ENCODE assay signal across 24 mouse cellular contexts in genomic region chr13:49198734-49199133, GRCm38 (mm10). TPM values are rescaled to one million over a fixed set of nuclear protein-coding genes. Genes with fewer than 3 reads are reported as not detected.
"Had no signal": no experiment of that assay in that cellular context is flagged by ENCODE, and none has a peak within 500 bp of the region (broad histone marks: within the 10 kb centered on the region; RNA-seq: fewer than 3 reads in every experiment).

No protein-coding gene starts in this region.

- H3K9me3 ChIP-seq: heart, embryonic 10.5 days; heart, embryonic 12.5 days; hindbrain, embryonic 13.5 days; hindbrain, embryonic 15.5 days; kidney, embryonic 15.5 days; limb, embryonic 10.5 days; limb, embryonic 12.5 days; liver, embryonic 13.5 days had no signal

- DNase-seq: gastrocnemius, postnatal 14 days; gastrocnemius, postnatal 36 days; heart, postnatal 10 days; heart, postnatal 36 days; kidney, adult 11 months; kidney, adult 2 months; kidney, adult 9 months; kidney, postnatal 10 days; kidney, postnatal 25 days; kidney, postnatal 4 days; liver, embryonic 13.5 days had no signal

- H3K27ac ChIP-seq: heart, embryonic 10.5 days; hindbrain, embryonic 13.5 days; hindbrain, embryonic 15.5 days; hindbrain, postnatal 0 days; kidney, embryonic 15.5 days; layer of hippocampus, adult 2 months; left cerebral cortex, adult 2 months; limb, embryonic 10.5 days; limb, embryonic 12.5 days; liver, embryonic 13.5 days had no signal

- H3K9ac ChIP-seq: heart, embryonic 12.5 days; hindbrain, embryonic 13.5 days; hindbrain, embryonic 15.5 days; kidney, embryonic 15.5 days; limb, embryonic 12.5 days; liver, embryonic 13.5 days had no signal

- H3K27me3 ChIP-seq: heart, embryonic 12.5 days; hindbrain, embryonic 15.5 days; kidney, embryonic 15.5 days; limb, embryonic 12.5 days; liver, embryonic 13.5 days had no signal

- ATAC-seq: hindbrain, postnatal 0 days; intestine, embryonic 16.5 days had no signal

- H3K4me2 ChIP-seq: heart, embryonic 12.5 days; hindbrain, embryonic 13.5 days; hindbrain, embryonic 15.5 days; kidney, embryonic 15.5 days; limb, embryonic 12.5 days; liver, embryonic 11.5 days; liver, embryonic 13.5 days had no signal

- H3K4me1 ChIP-seq: hindbrain, embryonic 13.5 days; hindbrain, embryonic 15.5 days; limb, embryonic 12.5 days had no signal

- H3K36me3 ChIP-seq: hindbrain, embryonic 13.5 days; hindbrain, embryonic 15.5 days; limb, embryonic 10.5 days had no signal

- H3K4me3 ChIP-seq: heart, embryonic 10.5 days; heart, embryonic 12.5 days; hindbrain, embryonic 13.5 days; hindbrain, embryonic 15.5 days; kidney, embryonic 15.5 days; layer of hippocampus, adult 2 months; left cerebral cortex, adult 2 months; limb, embryonic 10.5 days; limb, embryonic 12.5 days; liver, embryonic 13.5 days had no signal

RNA-seq across cellular contexts. Expression of gene Wnk2, which starts 50.9 kb away (rescaled TPM):
- total RNA-seq: hematopoietic stem cell, adult 5-6 weeks had no signal
